In the genomic region with DNA sequence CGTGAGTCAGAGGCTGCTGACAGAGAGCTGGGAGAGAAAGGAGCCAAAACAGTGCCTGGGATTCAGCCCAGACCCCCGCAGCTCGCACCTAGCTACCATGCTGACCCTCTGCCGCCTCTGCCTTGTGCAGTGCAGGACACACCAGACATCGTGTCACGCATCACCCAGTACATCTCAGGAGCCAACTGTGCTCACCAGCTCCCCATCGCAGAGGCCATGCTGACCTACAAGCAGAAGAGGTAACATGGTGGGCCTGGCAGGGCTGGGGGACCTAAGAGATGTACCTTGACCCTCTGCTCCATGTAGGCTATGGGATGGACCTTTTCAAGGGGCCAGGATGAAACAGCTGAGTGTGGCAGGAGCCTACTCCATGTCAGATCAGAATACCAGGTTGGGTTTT, we compare ENCODE assay signal across 41 mouse cellular contexts. TPM values are rescaled to one million over a fixed set of nuclear protein-coding genes. Genes with fewer than 3 reads are reported as not detected.
"Had no signal": no experiment of that assay in that cellular context is flagged by ENCODE, and none has a peak within 500 bp of the region (broad histone marks: within the 10 kb centered on the region; RNA-seq: fewer than 3 reads in every experiment).

No protein-coding gene starts in this region.

- H3K4me3 ChIP-seq: heart, embryonic 10.5 days; heart, embryonic 12.5 days; heart, embryonic 13.5 days; heart, embryonic 15.5 days; hindbrain, embryonic 10.5 days; hindbrain, embryonic 12.5 days; hindbrain, embryonic 13.5 days; hindbrain, embryonic 15.5 days; intestine, embryonic 15.5 days; kidney, embryonic 15.5 days; layer of hippocampus, adult 2 months had no signal

- H3K4me2 ChIP-seq: heart, embryonic 11.5 days; heart, embryonic 12.5 days; heart, embryonic 13.5 days; heart, embryonic 15.5 days; hindbrain, embryonic 12.5 days; hindbrain, embryonic 13.5 days; hindbrain, embryonic 14.5 days; hindbrain, embryonic 15.5 days; intestine, embryonic 15.5 days; kidney, embryonic 15.5 days had no signal

- H3K27me3 ChIP-seq: heart, embryonic 12.5 days; heart, embryonic 13.5 days; heart, embryonic 15.5 days; hindbrain, embryonic 12.5 days; hindbrain, embryonic 13.5 days; hindbrain, embryonic 15.5 days; intestine, embryonic 15.5 days; kidney, embryonic 15.5 days had no signal

- DNase-seq: heart, postnatal 10 days; heart, postnatal 14 days; heart, postnatal 36 days; heart, postnatal 4 days; kidney, adult 11 months; kidney, adult 18-20 months; kidney, adult 2 months; kidney, adult 8-10 months; kidney, adult 9 months; kidney, postnatal 10 days; kidney, postnatal 14 days; kidney, postnatal 36 days; kidney, postnatal 4 days; layer of hippocampus, adult 9-11 months; layer of hippocampus, postnatal 36 days had no signal

RNA-seq across cellular contexts. Expression of a gene that starts 10.6 kb away (rescaled TPM):
- total RNA-seq: heart, postnatal 25 days; heart, postnatal 36 days; hematopoietic stem cell, adult 5-6 weeks had no signal
- polyA plus RNA-seq: heart, embryonic 10.5 days; heart, embryonic 12.5 days; heart, embryonic 13.5 days; heart, embryonic 14.5 days; heart, embryonic 15.5 days; heart, embryonic 16.5 days; heart, postnatal 0 days; hindbrain, embryonic 10.5 days; hindbrain, embryonic 12.5 days; hindbrain, embryonic 13.5 days; hindbrain, embryonic 15.5 days; hindbrain, embryonic 16.5 days; hindbrain, postnatal 0 days; intestine, embryonic 14.5 days; intestine, embryonic 15.5 days; intestine, embryonic 16.5 days; intestine, postnatal 0 days; kidney, embryonic 14.5 days; kidney, embryonic 15.5 days; kidney, embryonic 16.5 days; kidney, postnatal 0 days had no signal
